Comparison of ENCODE assay signal across 8 mouse cellular contexts in genomic region chr5:143526698-143527331, GRCm38 (mm10). TPM values are rescaled to one million over a fixed set of nuclear protein-coding genes. Genes with fewer than 3 reads are reported as not detected.
DNase-seq lines count a peak whose midpoint lies in the region; ATAC-seq and TF ChIP-seq lines count a peak whose summit lies in the region.

No protein-coding gene starts in this region.

- H3K4me2 ChIP-seq in embryonic facial prominence, embryonic 14.5 days (ENCODE audit: low read depth, low read length), result peak overlapping the region; percentile 90
- peak overlapping the region; percentile 64 for H3K4me2 ChIP-seq in hindbrain, postnatal 0 days (ENCODE audit: low read depth, low read length)
- peak overlapping the region; percentile 86 for H3K4me2 ChIP-seq in liver, postnatal 0 days (ENCODE audit: low read depth, low read length)
- peak overlapping the region; percentile 69 for H3K4me2 ChIP-seq in neural tube, embryonic 15.5 days

- no peaks in the 10 kb centered on the region for H3K27me3 ChIP-seq in embryonic facial prominence, embryonic 14.5 days (replicated peaks; ENCODE audit: control insufficient read depth, insufficient read depth, low read length)
- no peaks in the 10 kb centered on the region for H3K27me3 ChIP-seq in hindbrain, postnatal 0 days (ENCODE audit: insufficient read depth, low read length)
- no peaks in the 10 kb centered on the region for H3K27me3 ChIP-seq in liver, postnatal 0 days (ENCODE audit: insufficient read depth, low read length)
- no peaks in the 10 kb centered on the region for H3K27me3 ChIP-seq in neural tube, embryonic 15.5 days (replicated peaks)

- peak overlapping the region; percentile 99 for H3K27ac ChIP-seq in embryonic facial prominence, embryonic 14.5 days (replicated peaks; ENCODE audit: low read depth, low read length)
- H3K27ac ChIP-seq in hindbrain, postnatal 0 days, result peak overlapping the region; percentile 97; the same call in 1 of the 2 replicates
- H3K27ac ChIP-seq in liver, postnatal 0 days (ENCODE audit: low read depth), result peak overlapping the region; percentile 100
- H3K27ac ChIP-seq in neural tube, embryonic 15.5 days (replicated peaks), result peak overlapping the region; percentile 97

- H3K9ac ChIP-seq in embryonic facial prominence, embryonic 14.5 days (ENCODE audit: low read depth, low read length), result peak overlapping the region; percentile 100
- peak overlapping the region; percentile 99 for H3K9ac ChIP-seq in hindbrain, postnatal 0 days (replicated peaks; ENCODE audit: low read length)
- peak overlapping the region; percentile 100 for H3K9ac ChIP-seq in liver, postnatal 0 days (replicated peaks)
- H3K9ac ChIP-seq in neural tube, embryonic 15.5 days (replicated peaks), result peak overlapping the region; percentile 97

- 2% methylated on average over 28 of the region's 28 CpGs for WGBS in embryonic facial prominence, embryonic 14.5 days
- 6% methylated on average over 28 of the region's 28 CpGs for WGBS in hindbrain, postnatal 0 days
- WGBS in liver, postnatal 0 days (ENCODE audit: insufficient replicate concordance), result under 1% methylated on average over 28 of the region's 28 CpGs
- 1% methylated on average over 28 of the region's 28 CpGs for WGBS in neural tube, embryonic 15.5 days

- peaks cover 4% of the 10 kb centered on the region; the same call in 1 of the 2 replicates for H3K36me3 ChIP-seq in embryonic facial prominence, embryonic 14.5 days (ENCODE audit: control insufficient read depth, insufficient read depth, low read length)
- H3K36me3 ChIP-seq in hindbrain, postnatal 0 days (ENCODE audit: insufficient read depth, low read length), result no peaks in the 10 kb centered on the region
- 0 out of 2 replicates have a peak, but pooled peaks cover under 1% of the 10 kb centered on the region for H3K36me3 ChIP-seq in liver, postnatal 0 days (replicated peaks; ENCODE audit: insufficient read depth, low read length)
- no peaks in the 10 kb centered on the region for H3K36me3 ChIP-seq in neural tube, embryonic 15.5 days

- peaks cover 21% of the 10 kb centered on the region for H3K4me1 ChIP-seq in embryonic facial prominence, embryonic 14.5 days (ENCODE audit: control insufficient read depth, insufficient read depth, low read length)
- peaks cover 19% of the 10 kb centered on the region for H3K4me1 ChIP-seq in hindbrain, postnatal 0 days (ENCODE audit: insufficient read depth, low read length)
- peaks cover 38% of the 10 kb centered on the region for H3K4me1 ChIP-seq in liver, postnatal 0 days (ENCODE audit: insufficient read depth)
- H3K4me1 ChIP-seq in neural tube, embryonic 15.5 days, result peaks cover 31% of the 10 kb centered on the region

- H3K9me3 ChIP-seq in embryonic facial prominence, embryonic 14.5 days (ENCODE audit: control insufficient read depth, low read length), result no peaks in the 10 kb centered on the region
- H3K9me3 ChIP-seq in hindbrain, postnatal 0 days (ENCODE audit: low read length), result no peaks in the 10 kb centered on the region
- H3K9me3 ChIP-seq in liver, postnatal 0 days (ENCODE audit: low read length), result no peaks in the 10 kb centered on the region
- no peaks in the 10 kb centered on the region for H3K9me3 ChIP-seq in neural tube, embryonic 15.5 days (replicated peaks)

- ATAC-seq in embryonic facial prominence, embryonic 14.5 days (ENCODE audit: low read depth), result no peak
- no peak for ATAC-seq in hindbrain, postnatal 0 days
- no peak for ATAC-seq in liver, postnatal 0 days
- no peak for ATAC-seq in neural tube, embryonic 15.5 days (ENCODE audit: low FRiP score)

- no peak for TF ChIP-seq EP300 in liver, postnatal 0 days (IDR thresholded peaks at IDR 0.05; ENCODE audit: low read depth)

- no peak for TF ChIP-seq CTCF in hindbrain, postnatal 0 days (IDR thresholded peaks at IDR 0.05; ENCODE audit: low read depth)
- TF ChIP-seq CTCF in liver, postnatal 0 days (IDR thresholded peaks at IDR 0.05; ENCODE audit: low read depth), result no peak

- H3K4me3 ChIP-seq in embryonic facial prominence, embryonic 14.5 days (ENCODE audit: low read depth, low read length), result peak overlapping the region; percentile 98
- H3K4me3 ChIP-seq in hindbrain, postnatal 0 days (ENCODE audit: low read length), result peak overlapping the region; percentile 96
- H3K4me3 ChIP-seq in liver, postnatal 0 days (ENCODE audit: low read depth, low read length), result peak overlapping the region; percentile 90
- peak overlapping the region; percentile 99 for H3K4me3 ChIP-seq in neural tube, embryonic 15.5 days (replicated peaks)

- peak; percentile 46 for DNase-seq in urinary bladder, postnatal 14 days (ENCODE audit: low spot score)
- no peak for DNase-seq in urinary bladder, postnatal 4 days (ENCODE audit: low spot score in 2 of 2)
- peak; percentile 74 for DNase-seq in embryonic facial prominence, embryonic 14.5 days (ENCODE audit: low spot score)
- peak; percentile 43 for DNase-seq in hindbrain, postnatal 0 days (ENCODE audit: low spot score)
- peak; percentile 46 for DNase-seq in liver, postnatal 0 days
- DNase-seq in frontal cortex, postnatal 10 days (ENCODE audit: low spot score in 2 of 2), result no peak
- DNase-seq in urinary bladder, postnatal 25 days (ENCODE audit: low spot score), result no peak

RNA-seq across cellular contexts. Expression of gene Rac1, which starts 1.0 kb away (rescaled TPM):
- polyA plus RNA-seq in embryonic facial prominence, embryonic 14.5 days (2014; fragmentation: Nextera tagmentation; extraction: Ambion mirVana), result 527 and 534 TPM in 2 replicates
- total RNA-seq in hindbrain, postnatal 0 days (2014; rRNA removed), result 143 and 148 TPM in 2 replicates
- polyA plus RNA-seq in hindbrain, postnatal 0 days (2015; fragmentation: Nextera tagmentation; extraction: Ambion mirVana), result 412 and 436 TPM in 2 replicates
- polyA plus RNA-seq in liver, postnatal 0 days (2015; fragmentation: Nextera tagmentation; extraction: Ambion mirVana), result 162 and 173 TPM in 2 replicates
- polyA plus RNA-seq in neural tube, embryonic 15.5 days (2015; fragmentation: Nextera tagmentation; extraction: Ambion mirVana), result 385 and 423 TPM in 2 replicates

Comparison
In these comparisons a context has a peak if more than half of its experiments do, and no peak if none do; other contexts are left out.
1. DNase-seq: peak in urinary bladder, postnatal 14 days (single experiment), embryonic facial prominence, embryonic 14.5 days (single experiment), hindbrain, postnatal 0 days (single experiment) and liver, postnatal 0 days (single experiment); none in urinary bladder, postnatal 4 days (0 of 2), frontal cortex, postnatal 10 days (0 of 2) and urinary bladder, postnatal 25 days (single experiment).
2. Peak in every context shown above with its lines, with median percentiles within 50 percentile points of each other: H3K27ac ChIP-seq, H3K4me2 ChIP-seq, H3K4me3 ChIP-seq and H3K9ac ChIP-seq.